Mouse (Mus musculus) erythroblast, embryonic 14.5 days (primary cell): Measurements from ENCODE around the gene Agk. TPM values are rescaled to one million over a fixed set of nuclear protein-coding genes. Genes with fewer than 3 reads are reported as not detected.

ENCODE experiments used
- H3K27me3 ChIP-seq: 2 replicates; pipeline ENCODE4 v1.6.1; 2012; ENCODE audit warnings: inconsistent platforms; ENCODE audit not compliant: control insufficient read depth
- H3K36me3 ChIP-seq: 2 replicates; pipeline ENCODE4 v1.6.1; 2012; ENCODE audit warnings: mild to moderate bottlenecking, inconsistent platforms; ENCODE audit not compliant: control insufficient read depth
- H3K4me1 ChIP-seq: 2 replicates; pipeline ENCODE4 v1.6.1; 2012; ENCODE audit warnings: inconsistent platforms; ENCODE audit not compliant: control insufficient read depth
- H3K4me3 ChIP-seq: replicated peaks from 2 replicates; pipeline ENCODE3; 2012; ENCODE audit warnings: moderate library complexity, mild to moderate bottlenecking, inconsistent platforms
- H3K9me3 ChIP-seq: 2 replicates; pipeline ENCODE4 v1.6.1; 2012; ENCODE audit warnings: low read length, inconsistent platforms, mixed read lengths; ENCODE audit not compliant: control insufficient read depth
- GATA1 ChIP-seq: IDR thresholded peaks from 2 replicates; pipeline ENCODE4 v1.6.1; 2012; ENCODE audit warnings: low read length, inconsistent platforms, mixed read lengths
- TAL1 ChIP-seq: IDR thresholded peaks from 3 replicates; pipeline ENCODE4 v1.6.1; 2012; ENCODE audit warnings: low read length, inconsistent platforms, mixed read lengths
- polyA plus RNA-seq: library from polyadenylated mRNA; stranded (reverse); fragments of >175 nt; gene quantifications from 2 replicates; pipeline ENCODE4 v1.2.3, GENCODE M21; 2012

Agk gene
- polyA plus RNA-seq, 1 experiment, result 0.09 TPM

DNA sequence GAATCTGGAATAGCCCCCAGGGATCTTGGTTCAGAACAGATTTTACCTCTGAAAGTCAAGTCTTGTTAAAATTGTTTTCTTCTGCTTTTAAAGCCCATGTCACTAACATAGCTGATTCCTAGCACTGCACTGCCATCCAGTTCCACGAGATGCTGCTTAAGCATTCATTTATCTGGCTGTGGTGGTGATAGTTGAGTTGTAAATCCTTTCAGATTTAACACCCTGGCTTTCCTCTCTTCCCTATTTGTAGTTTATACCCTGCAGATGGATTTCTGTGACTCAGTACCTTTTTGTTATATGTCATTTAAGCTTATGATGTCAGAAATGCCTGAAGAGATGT is 22.8 kb downstream of the Agk start:
- Histone ChIP-seq H3K4me3 (no peak overlapping the region), H3K9me3 (no peaks in the 10 kb centered on the region), H3K36me3 (peaks cover 4% of the 10 kb centered on the region), H3K27me3 (no peaks in the 10 kb centered on the region), H3K4me1 (peaks cover 2% of the 10 kb centered on the region)
- TF ChIP-seq GATA1, result no peak
- no peak for TF ChIP-seq TAL1

GRCm38 (mm10) chr6:40350041-40350440 is 25.1 kb downstream of the Agk start:
- no peak for TF ChIP-seq TAL1
- TF ChIP-seq GATA1, result no peak
- H3K27me3 ChIP-seq, result no peaks in the 10 kb centered on the region
- no peaks in the 10 kb centered on the region for H3K9me3 ChIP-seq
- no peak overlapping the region for H3K4me3 ChIP-seq
- H3K36me3 ChIP-seq, result peaks cover 7% of the 10 kb centered on the region
- H3K4me1 ChIP-seq, result peaks cover 2% of the 10 kb centered on the region

GRCm38 (mm10) chr6:40350856-40351255 is 25.9 kb downstream of the Agk start:
- H3K36me3 ChIP-seq, result peaks cover 7% of the 10 kb centered on the region
- no peaks in the 10 kb centered on the region for H3K9me3 ChIP-seq
- TF ChIP-seq GATA1 (no peak), TAL1 (no peak)
- H3K4me1 ChIP-seq, result peaks cover 2% of the 10 kb centered on the region
- H3K27me3 ChIP-seq, result no peaks in the 10 kb centered on the region
- no peak overlapping the region for H3K4me3 ChIP-seq

- H3K4me3 ChIP-seq, result no peak overlapping the region
- TF ChIP-seq TAL1 (no peak), GATA1 (no peak)
- peaks cover 7% of the 10 kb centered on the region for H3K36me3 ChIP-seq
Observed at GRCm38 (mm10) chr6:40353360-40353759, 28.4 kb downstream of the Agk start.

GRCm38 (mm10) chr6:40371031-40371430 is 46.1 kb downstream of the Agk start:
- no peaks in the 10 kb centered on the region for H3K9me3 ChIP-seq
- peaks cover 3% of the 10 kb centered on the region; the same call in 1 of the 2 replicates for H3K36me3 ChIP-seq
- TF ChIP-seq TAL1, result no peak
- TF ChIP-seq GATA1, result no peak

More at GRCm38 (mm10) chr6:40353360-40353759, 28.4 kb downstream of the Agk start:
- no peaks in the 10 kb centered on the region for H3K4me1 ChIP-seq
- H3K9me3 ChIP-seq, result no peaks in the 10 kb centered on the region
- no peaks in the 10 kb centered on the region for H3K27me3 ChIP-seq

GRCm38 (mm10) chr6:40380181-40380580 is 55.2 kb downstream of the Agk start:
- TF ChIP-seq GATA1 (no peak), TAL1 (no peak)
- no peaks in the 10 kb centered on the region for H3K27me3 ChIP-seq
- H3K4me1 ChIP-seq, result no peaks in the 10 kb centered on the region
- no peaks in the 10 kb centered on the region; the same call in none of the 2 replicates for H3K36me3 ChIP-seq
- no peaks in the 10 kb centered on the region for H3K9me3 ChIP-seq
- no peak overlapping the region for H3K4me3 ChIP-seq

More at GRCm38 (mm10) chr6:40371031-40371430, 46.1 kb downstream of the Agk start:
- no peaks in the 10 kb centered on the region for H3K27me3 ChIP-seq
- H3K4me1 ChIP-seq, result no peaks in the 10 kb centered on the region
- H3K4me3 ChIP-seq, result no peak overlapping the region

DNA sequence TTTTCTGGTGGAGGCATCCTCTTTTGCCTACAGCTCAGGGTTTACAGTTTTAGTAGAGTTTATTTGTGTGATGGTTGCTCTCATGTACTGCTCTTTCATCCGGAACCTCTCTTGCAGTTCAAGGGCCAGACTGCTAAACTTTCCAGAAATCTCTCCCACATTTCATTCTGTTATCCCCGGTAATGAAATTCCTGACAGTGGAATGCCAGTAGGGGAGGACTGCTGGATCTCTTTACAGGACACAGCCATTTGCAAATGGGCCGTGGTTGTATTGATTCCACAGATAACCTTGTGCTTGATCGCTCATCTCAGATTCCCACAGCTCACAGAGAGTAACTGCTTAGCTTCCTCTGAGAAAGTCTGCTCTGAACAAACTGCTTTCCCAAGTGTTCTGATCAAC is 56.9 kb downstream of the Agk start:
- H3K9me3 ChIP-seq, result no peaks in the 10 kb centered on the region
- no peak overlapping the region for H3K4me3 ChIP-seq
- no peaks in the 10 kb centered on the region for H3K4me1 ChIP-seq
- TF ChIP-seq GATA1, result no peak
- no peaks in the 10 kb centered on the region; the same call in none of the 2 replicates for H3K36me3 ChIP-seq
- no peaks in the 10 kb centered on the region for H3K27me3 ChIP-seq

- Histone ChIP-seq H3K4me3 (no peak overlapping the region), H3K9me3 (no peaks in the 10 kb centered on the region), H3K27me3 (no peaks in the 10 kb centered on the region), H3K4me1 (peaks cover 11% of the 10 kb centered on the region), H3K36me3 (no peaks in the 10 kb centered on the region; the same call in none of the 2 replicates)
- TF ChIP-seq TAL1, result no peak
- no peak for TF ChIP-seq GATA1
Observed at GRCm38 (mm10) chr6:40385682-40386081, 60.7 kb downstream of the Agk start.

DNA sequence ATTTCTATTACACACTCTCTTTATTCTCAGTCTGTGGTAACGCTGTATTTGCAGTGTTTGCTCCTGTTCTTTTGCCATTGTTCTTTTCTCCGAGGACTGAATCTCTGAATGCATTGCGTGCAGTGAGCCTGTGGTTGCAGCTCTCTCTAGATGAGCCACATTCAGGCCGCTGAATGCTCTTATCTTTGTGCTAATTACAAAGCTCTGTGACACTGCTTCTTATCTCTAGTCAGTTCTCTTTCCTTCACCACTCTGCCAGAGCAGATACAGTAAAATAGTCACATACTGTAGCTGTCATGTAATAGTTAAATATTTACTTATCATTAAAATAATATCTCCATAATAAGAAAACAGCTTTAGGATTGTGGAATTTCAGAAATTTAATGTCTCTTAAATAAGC is 63.7 kb downstream of the Agk start:
- no peak for TF ChIP-seq GATA1
- no peak for TF ChIP-seq TAL1
- H3K4me1 ChIP-seq, result peaks cover 11% of the 10 kb centered on the region
- no peaks in the 10 kb centered on the region for H3K27me3 ChIP-seq
- no peak overlapping the region for H3K4me3 ChIP-seq
- H3K9me3 ChIP-seq, result no peaks in the 10 kb centered on the region
- H3K36me3 ChIP-seq, result no peaks in the 10 kb centered on the region; the same call in 1 of the 2 replicates

GRCm38 (mm10) chr6:40390975-40391374 is 66.0 kb downstream of the Agk start:
- H3K4me1 ChIP-seq, result peaks cover 11% of the 10 kb centered on the region
- no peaks in the 10 kb centered on the region for H3K9me3 ChIP-seq
- H3K27me3 ChIP-seq, result no peaks in the 10 kb centered on the region
- H3K4me3 ChIP-seq, result no peak overlapping the region
- TF ChIP-seq GATA1, result no peak
- TF ChIP-seq TAL1, result no peak
- H3K36me3 ChIP-seq, result peaks cover 2% of the 10 kb centered on the region
